Mouse (Mus musculus): ENCODE measurements around the gene Mef2d.
A peak's percentile ranks its signal among the peaks of the same experiment; 100 is the strongest.

The Mef2d gene

GRCm38 (mm10) chr3:88209306-88209705, 67.1 kb downstream of the Mef2d start:
- no peak for DNase-seq (ENCODE audit: low spot score)

GRCm38 (mm10) chr3:88210121-88210520, 67.9 kb downstream of the Mef2d start:
- DNase-seq (ENCODE audit: low spot score) = no peak

GRCm38 (mm10) chr3:88210918-88211317, 68.7 kb downstream of the Mef2d start:
- no peak for DNase-seq (ENCODE audit: low spot score)

GRCm38 (mm10) chr3:88212356-88212755, 70.2 kb downstream of the Mef2d start:
- no peak for DNase-seq (ENCODE audit: low spot score)

- DNase-seq (ENCODE audit: low spot score) = no peak
Measured at GRCm38 (mm10) chr3:88213019-88213418, 70.8 kb downstream of the Mef2d start.

DNA sequence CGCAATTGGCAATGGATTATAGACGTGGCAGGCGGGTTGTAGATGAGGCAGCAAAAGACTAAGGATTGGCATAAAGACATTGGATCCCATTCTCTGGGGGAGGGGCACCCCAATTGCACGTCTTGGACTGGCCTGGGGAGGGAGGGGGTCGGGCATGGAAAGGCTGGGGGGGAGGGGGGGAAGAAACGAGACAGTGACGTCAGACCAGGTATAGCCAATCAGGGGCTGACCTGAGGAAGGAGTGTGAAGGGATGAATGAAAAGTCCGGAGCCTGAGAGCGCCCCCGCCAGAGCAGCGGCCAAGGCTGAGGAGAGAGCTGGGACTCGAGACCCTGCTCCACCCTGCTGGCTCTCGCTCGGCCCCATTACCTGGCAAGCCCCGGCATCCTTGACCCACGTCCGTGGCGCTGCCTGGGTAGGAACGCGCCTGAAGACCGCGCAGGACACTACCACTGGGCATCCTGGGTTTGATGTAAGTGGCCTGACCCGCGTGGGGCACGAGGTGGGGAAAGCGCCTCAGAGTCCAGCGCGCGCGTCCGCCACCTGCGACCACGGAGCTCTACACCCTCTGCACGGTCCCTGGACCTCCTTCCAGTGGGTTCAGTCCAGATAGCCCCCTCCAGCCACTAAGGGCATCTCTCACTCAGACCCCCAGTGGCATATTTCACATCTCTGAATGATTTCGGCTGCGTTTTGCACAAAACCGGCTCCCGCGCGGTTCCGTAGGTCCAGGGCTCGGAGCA, 72.2 kb downstream of the Mef2d start:
- DNase-seq (ENCODE audit: low spot score) = no peak

DNA sequence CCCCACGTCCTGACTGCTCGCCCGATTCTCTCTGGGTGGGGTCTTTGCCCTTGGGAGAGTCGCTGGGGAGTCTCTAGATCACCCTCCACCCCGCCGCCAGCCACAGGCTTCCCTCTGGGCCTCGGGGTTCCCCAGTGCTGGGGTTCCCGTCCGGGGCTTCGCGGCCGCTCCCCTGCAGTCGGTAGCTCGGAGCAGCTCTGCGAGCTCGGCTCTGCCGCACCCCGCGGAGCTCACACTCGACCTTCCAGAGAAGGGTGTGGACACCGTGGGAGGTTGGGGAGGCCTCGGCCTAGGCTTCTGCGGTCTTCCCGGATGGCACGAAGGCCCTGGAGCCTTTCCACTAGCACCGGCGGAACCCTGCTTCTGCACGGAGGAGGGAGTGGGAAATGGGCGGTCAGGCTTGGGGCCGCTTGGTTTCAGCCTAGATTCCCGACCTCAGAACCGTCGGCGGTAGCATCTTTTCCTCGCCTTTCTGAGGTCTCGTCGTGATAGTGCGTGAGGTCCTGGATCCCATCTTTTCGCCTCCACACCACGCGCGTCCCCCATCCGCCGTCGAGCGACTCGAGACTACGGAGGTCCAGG, 72.9 kb downstream of the Mef2d start:
- peak; percentile 17 for DNase-seq (ENCODE audit: low spot score)

DNA sequence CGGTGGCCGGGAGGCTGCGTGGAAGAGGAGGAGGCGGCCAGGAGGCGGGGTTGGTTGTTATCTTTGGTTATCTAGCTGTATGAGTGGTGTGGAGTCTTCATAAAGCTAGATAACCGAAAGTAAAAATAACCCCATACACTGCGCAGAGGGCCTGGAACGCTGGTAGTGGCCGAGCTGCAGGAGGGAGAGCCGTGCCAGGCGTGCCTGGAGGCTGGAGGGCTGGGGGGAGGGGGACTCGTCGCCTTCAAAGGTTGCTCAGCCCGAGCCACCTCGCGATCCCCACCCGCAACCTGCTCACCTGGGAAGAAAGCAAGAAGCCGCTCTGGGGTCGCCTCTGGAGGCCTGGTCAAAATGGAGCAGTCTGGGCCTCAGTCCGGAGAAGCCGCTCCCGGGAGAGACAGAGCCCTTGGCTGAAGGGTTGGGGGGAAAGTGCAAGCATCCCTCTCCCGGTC, 73.4 kb downstream of the Mef2d start:
- DNase-seq (ENCODE audit: low spot score) = no peak

DNA sequence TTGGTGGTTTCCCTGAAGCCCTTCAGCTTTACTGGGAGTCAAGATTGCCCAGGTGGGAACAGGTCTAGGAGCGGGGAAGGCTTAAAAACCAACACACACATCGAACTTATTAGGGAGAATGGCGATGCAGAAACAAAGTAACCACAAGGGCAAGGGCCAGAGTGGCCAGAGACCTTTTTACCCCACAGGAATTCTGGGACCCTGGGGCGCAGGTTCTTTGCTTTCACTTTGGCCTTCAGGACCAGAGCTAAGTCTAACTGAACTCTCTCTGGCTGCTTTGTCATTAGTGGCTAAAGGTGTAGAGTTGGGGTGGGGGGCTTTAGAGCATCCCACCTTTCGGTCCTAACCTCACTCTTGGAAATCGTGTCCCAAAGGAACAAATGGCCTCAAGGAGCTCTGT, 73.9 kb downstream of the Mef2d start:
- DNase-seq (ENCODE audit: low spot score) = no peak

GRCm38 (mm10) chr3:88216534-88217326, 74.6 kb downstream of the Mef2d start:
- no peak for DNase-seq (ENCODE audit: low spot score)

DNA sequence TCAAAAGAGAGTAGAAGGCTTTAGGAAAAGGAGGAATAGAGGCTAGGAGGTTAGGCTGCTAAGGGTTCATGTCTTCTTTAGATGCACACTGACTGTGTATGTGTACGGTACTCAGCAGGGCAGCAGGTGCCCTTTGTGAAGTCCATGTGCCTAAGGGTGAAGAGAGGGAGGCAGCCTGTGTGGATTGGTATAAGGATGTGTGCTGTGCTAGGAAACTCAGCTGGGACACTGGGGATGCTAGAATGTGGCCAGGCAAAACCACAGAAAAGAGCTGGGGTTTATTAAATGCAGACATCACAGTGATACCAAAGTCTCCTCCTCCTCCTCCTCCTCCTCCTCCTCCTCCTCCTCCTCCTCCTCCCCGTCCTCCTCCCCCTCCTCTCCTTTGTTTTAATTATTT, 75.5 kb downstream of the Mef2d start:
- DNase-seq (ENCODE audit: low spot score) = no peak

- DNase-seq (ENCODE audit: low spot score) = no peak
Measured at GRCm38 (mm10) chr3:88219940-88220339, 77.8 kb downstream of the Mef2d start.

GRCm38 (mm10) chr3:88220842-88221241, 78.7 kb downstream of the Mef2d start:
- DNase-seq (ENCODE audit: low spot score) = peak; percentile 75
